Mouse (Mus musculus) layer of hippocampus, adult 2 months (tissue): Measurements from ENCODE around the gene Cst7. TPM values are rescaled to one million over a fixed set of nuclear protein-coding genes. Genes with fewer than 3 reads are reported as not detected.
"Not testable (repeated sequence)": the region's sequence is repeated elsewhere in the genome, so short reads cannot be mapped to it uniquely, and the experiment has no call there.

Experiments used
- DNase-seq, 2 experiments: peaks; one replicate each; pipeline ENCODE4 v3.0.0; 2022; ENCODE audit warnings: low spot score in 2 of 2
- H3K27ac ChIP-seq: fragments of 200-600 bp; 2 replicates; pipeline ENCODE4 v1.8.1; 2022
- H3K4me3 ChIP-seq: fragments of 200-600 bp; 2 replicates; pipeline ENCODE4 v1.8.1; 2022; ENCODE audit warnings: mild to moderate bottlenecking
- CTCF ChIP-seq: fragments of 200-600 bp; conservative IDR thresholded peaks from 2 replicates; pipeline ENCODE4 v1.8.1; 2022; ENCODE audit warnings: antibody characterized with exemption, mild to moderate bottlenecking, moderate library complexity
- long read RNA-seq, 2 experiments: library from polyadenylated mRNA; stranded (forward); transcript quantifications; one replicate each; pipeline ENCODE4 v2.0.0; 2021; ENCODE audit warnings: borderline mapping rate in 2 of 2
- total RNA-seq, 2 experiments: library from RNA; stranded (reverse); gene quantifications; 2 replicates each; pipeline ENCODE4 v1.2.3; 2021

Gene Cst7
- under 1 TPM in 1 of 2 experiments, not detected in 1; 0.38 TPM for total RNA-seq
- long read RNA-seq, experiment 1: 0 reads
- long read RNA-seq, experiment 2: 0 reads

DNA sequence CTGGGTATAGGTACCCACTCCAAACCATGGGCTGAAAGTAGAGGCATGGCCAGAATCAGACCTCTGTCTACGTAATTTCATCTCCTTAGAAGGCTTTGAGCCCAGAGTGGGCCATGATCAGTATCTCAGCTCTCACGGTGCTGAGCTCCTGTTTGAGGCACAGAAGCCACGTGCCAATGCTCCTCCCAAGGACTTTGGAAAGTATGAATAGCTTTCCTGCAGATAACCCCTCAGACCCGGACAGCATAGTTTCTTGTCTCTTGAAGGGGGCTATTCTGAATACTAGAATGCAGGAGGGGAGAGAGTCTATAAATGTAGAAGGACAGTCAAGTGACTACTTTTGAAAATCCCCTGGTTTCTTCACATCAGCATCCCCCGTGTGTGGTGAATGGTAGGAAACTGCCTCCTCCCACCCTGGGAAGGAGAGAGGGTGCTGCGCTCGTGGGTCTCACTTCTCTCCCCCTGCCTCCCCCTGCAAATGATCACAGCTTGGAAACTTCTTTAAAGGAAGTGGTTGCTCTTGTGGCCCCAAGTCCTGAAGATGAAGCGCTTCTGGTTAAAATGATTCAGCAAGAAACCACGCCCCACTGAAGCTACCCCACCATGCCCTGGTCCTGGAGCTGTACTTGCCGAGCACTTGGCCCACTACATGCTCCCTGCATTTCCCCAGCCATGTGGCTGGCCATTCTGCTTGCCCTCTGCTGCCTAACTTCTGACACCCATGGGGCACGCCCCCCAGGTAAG is at the start of gene Cst7:
Gene Cst7, plus strand, starts transcription at position 569 of the 744 bp plus-strand sequence.
- no peak for TF ChIP-seq CTCF

DNA sequence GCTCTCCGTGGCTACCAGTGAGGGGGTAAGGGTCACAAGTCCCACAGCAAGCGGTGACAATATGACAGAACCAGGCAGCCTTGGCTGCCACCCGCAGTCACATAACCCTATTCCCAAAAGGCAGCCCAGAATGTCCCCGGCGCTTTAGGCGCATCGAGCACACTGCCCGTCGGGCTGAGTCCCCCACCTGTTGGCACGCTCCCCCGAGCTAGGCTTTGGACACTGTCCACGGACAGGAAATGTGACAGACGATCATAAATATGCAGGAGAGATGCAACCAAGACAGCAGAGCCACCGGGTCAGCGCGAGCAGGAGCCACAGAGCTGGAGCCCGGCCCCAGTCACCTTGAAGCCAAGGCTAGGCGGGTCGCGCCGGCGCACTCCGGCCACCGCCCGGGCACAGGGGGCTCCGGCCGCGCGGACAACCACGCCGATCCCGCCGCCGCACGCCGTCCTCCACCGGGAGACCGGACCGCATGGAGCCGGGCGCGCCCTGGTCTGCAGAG is 44.5 kb upstream of the Cst7 start:
- Histone ChIP-seq H3K4me3 (no peak overlapping the region), H3K27ac (no peak overlapping the region)
- DNase-seq: no peak
- no peak for TF ChIP-seq CTCF

More for the DNA sequence above, at the start of gene Cst7:
- Histone ChIP-seq H3K4me3 (no peak within 1 kb of the TSS), H3K27ac (no peak within 1 kb of the TSS)
- DNase-seq: no peak

DNA sequence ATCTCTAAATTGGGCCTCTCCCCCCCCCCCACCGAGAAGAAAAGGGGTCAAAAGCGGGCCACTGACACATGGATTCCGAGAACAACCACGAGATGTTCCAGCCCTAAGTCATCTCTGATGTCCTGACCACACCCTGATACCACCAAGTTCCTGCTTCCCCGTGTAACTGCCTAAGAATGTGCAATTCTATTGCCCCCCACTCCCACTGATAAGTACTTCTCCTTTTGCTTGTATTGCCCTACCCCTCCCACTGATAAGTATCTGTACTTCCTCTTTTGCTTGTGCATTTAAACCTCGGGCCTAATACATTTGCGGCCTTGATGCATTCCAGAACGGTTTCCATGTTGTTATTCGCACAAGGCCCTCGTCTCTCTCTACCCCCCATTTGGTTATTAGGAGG is 20.6 kb upstream of the Cst7 start:
- not testable (repeated sequence) for H3K4me3 ChIP-seq, H3K27ac ChIP-seq, DNase-seq

DNA sequence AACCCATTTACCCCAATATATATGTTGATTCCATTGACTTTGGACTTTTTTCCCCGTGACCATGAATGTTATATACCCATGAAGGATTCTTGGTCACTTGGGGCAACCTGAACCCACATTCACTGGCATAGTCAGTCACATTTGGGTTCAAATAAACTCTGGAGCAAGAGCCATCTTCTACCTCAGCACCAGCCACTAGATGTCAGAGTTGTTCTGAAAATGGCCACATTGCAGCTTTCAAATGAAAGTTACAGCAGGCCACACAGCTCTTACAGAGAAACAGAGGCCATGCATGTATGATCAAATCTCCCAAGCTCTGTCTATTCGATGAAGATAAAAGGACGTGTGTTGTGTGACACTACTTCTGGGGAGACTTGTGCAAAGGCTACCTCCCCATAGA is 11.6 kb upstream of the Cst7 start:
- peak; percentile 28 to 34 for DNase-seq
- peak; percentile 78 for TF ChIP-seq CTCF
- H3K27ac ChIP-seq: no peak overlapping the region
- H3K4me3 ChIP-seq: no peak overlapping the region

DNA sequence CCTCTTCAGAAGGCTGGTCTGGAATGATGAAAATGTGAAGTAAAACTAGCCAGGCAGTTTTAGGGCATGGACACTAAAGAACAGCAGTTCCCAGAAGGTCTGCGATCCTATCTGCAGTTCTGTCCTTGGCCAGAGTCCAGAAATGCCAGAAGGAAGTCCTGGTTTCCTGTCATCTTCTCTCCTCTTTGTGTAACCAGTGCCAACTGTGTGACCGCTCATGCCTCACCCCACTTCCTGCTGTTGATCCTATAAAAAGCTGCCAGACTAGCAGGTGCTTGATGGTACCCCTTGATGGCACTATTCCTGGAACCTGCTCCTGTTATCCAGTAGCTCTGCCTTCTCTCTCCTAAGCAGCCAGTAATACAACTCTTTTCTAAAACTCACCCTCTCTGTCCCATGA is 3.2 kb upstream of the Cst7 start:
- no peak for DNase-seq
- no peak for TF ChIP-seq CTCF
- Histone ChIP-seq H3K4me3 (no peak overlapping the region), H3K27ac (no peak overlapping the region)

DNA sequence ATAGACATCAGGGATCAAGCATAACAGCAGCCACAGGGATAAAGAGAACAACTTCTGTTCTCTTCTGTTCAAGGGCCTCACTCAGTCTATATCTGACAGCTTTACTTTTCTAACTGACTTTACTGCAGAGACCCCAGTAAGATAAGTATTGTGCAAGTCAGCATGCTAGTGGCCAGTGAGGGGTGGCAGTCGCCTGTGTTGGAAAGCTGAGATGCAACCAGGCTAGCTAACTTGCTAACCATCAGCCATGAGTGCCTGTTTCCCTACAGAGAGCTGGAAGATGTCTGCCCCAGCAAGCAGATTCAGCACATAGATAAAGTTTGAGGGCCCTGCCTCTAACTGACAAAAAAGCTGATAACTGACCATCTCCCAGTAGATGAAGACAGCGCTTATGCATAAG is 546 bp downstream of the Cst7 start:
- H3K27ac ChIP-seq: no peak overlapping the region
- H3K4me3 ChIP-seq: no peak overlapping the region
- TF ChIP-seq CTCF: no peak
- no peak for DNase-seq

DNA sequence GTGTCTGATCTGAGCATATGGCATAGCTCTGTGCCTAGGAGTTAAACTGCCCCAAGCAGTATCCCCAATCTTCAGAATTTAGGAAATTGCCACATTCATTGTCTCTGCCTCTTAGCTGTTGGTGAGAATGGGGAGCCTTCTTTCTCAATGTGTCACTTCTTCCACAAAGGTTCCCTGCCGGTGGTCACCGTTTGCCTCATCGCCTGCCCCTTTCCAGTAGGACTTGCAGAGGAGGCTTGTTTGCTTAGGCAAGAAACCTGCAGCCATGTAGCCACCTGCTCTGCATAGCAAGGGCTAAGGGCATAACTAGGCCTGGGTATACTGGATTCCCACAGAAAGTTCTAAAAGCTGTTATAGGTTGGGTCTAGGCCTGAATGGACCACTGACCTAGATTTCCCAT is 2.2 kb downstream of the Cst7 start:
- Histone ChIP-seq H3K27ac (no peak overlapping the region), H3K4me3 (no peak overlapping the region)
- DNase-seq: no peak
- TF ChIP-seq CTCF: no peak

DNA sequence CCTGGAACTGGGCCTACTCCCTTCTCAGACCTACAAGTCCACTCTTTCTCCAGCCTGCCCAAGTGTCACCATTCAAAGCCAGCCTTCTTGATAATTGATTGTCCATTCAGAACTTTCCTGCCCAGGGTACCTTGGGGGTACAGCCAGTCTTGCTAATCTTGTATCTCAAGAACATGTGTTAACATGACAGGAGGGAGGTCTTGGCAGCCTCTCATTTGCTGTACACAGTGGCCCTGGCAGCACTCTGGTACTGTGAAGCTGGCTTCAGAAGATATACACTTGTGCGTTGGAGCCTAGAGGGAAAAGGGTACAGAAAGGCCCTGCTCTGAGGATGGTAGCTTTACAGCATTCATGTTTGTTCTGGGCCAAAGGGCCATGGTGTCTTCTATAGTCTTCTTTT is 6.0 kb downstream of the Cst7 start:
- no peak overlapping the region for H3K4me3 ChIP-seq
- H3K27ac ChIP-seq: no peak overlapping the region
- TF ChIP-seq CTCF: no peak
- no peak for DNase-seq

DNA sequence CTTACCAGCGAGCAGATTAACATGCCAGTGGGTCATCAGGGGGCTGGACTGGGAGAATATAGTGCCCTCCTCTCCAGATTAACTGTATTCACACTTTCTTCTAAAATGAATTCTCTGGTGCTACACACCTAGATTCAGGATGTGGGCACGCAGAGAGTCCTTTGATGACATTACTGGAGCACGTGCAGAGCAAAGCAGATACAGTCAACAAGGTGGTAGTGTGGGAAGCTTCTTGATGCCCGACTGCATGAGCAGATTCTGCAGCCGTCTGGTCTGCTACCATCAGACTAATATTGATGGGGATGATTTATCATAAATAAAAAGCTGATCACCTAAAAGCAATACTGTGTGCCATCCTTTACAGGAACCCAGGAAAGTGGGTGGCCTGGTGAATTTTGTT is 8.4 kb downstream of the Cst7 start:
- no peak for TF ChIP-seq CTCF
- DNase-seq: no peak
- Histone ChIP-seq H3K27ac (no peak overlapping the region), H3K4me3 (no peak overlapping the region)

DNA sequence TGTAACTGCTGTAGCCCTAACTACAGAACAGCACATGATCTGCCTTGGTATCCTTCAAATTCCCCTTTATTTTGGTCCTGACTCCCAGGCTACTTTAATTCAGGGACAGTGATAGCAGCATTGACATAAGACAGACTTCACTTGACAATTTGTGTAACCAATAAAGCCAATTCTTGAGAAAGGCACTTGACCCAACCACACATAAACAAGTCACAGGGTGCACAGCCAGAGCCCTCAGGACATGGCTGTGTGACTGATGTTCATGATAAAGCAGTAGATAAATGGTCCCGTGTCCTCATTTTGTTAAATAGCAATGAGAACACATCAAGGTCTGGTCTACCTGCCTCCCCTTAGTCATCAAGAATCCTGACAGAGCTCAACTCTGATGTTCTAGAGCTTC is 9.4 kb downstream of the Cst7 start:
- DNase-seq: no peak
- no peak overlapping the region for H3K27ac ChIP-seq
- no peak overlapping the region for H3K4me3 ChIP-seq
- no peak for TF ChIP-seq CTCF

DNA sequence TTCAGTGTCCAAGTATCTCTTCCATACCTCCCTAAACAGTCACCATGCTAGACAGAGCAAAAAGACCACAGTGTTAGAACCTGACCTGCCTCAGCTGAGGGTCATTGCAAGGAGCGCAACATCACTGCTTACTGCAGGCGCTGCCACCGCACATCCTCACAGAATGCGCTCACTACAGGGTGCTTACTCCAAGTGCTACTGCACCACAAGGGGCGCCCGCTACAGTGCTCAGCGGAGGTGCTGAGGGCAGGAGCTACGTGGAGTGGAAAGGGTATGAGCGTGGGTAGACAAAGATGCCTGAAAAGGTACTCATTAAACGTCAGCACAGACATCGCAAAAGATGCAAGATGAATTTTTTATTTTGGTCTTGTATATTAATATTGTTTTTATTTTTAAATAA is 18.9 kb downstream of the Cst7 start:
- H3K4me3 ChIP-seq: no peak overlapping the region
- TF ChIP-seq CTCF: no peak
- H3K27ac ChIP-seq: no peak overlapping the region
- no peak for DNase-seq

DNA sequence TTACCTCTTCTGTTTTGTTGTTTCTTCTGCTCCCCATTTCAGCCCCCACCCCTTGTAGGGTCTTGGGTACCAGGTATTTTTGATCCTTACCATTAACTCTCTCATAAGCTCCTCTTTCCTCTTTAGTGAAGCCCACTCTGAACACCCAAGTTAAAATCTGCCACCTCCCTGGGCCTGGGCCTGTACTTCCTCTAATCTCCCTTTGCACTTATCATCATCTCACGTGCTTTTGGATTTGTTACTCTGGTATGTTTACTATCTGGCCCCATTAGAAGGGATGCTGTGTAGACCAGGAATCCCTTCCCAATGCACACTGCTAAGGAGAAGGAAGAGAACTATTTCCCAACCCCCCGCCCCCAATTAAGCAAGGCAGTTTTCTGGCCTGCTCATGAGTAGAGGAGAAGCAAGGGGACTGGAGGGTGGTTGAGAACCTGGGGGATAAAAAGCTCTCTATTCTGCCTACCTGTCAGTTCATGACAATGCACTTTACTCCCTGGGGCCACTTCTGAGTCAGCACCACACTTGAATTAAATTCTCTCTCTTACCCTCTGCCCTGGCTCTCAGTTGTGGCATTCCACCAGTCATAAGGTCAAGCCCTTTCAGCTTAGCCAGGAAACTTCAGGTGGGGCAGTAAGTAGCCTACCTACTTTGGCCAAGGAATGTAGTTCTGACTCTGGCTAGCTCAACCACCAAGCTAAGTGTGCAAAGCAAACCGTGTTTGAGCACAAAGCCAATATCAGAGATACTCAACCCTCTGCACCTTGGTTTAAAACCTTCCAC is 25.4 kb downstream of the Cst7 start:
- no peak for DNase-seq
- no peak overlapping the region for H3K4me3 ChIP-seq
- no peak for TF ChIP-seq CTCF
- no peak overlapping the region for H3K27ac ChIP-seq

DNA sequence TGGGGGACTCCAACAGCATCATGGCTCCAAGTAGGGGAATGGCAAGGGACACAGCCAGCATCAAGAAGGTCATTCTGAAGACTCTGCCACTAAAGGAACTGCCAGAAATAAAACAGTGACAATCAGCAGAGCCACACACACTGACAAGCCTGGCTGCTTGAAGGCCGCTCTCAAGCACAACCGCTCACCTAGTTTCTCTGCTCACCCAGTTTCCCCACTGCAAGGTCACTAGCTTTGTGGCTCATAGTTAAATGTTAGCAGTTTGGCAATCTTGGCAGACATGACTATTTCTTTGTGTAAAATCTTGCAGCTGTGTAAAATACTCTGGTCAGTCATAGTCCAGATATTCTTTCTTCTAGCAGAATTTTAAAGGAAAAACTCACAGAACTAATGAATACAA is 30.0 kb downstream of the Cst7 start:
- Histone ChIP-seq H3K27ac (no peak overlapping the region), H3K4me3 (no peak overlapping the region)
- no peak for DNase-seq
- TF ChIP-seq CTCF: no peak

DNA sequence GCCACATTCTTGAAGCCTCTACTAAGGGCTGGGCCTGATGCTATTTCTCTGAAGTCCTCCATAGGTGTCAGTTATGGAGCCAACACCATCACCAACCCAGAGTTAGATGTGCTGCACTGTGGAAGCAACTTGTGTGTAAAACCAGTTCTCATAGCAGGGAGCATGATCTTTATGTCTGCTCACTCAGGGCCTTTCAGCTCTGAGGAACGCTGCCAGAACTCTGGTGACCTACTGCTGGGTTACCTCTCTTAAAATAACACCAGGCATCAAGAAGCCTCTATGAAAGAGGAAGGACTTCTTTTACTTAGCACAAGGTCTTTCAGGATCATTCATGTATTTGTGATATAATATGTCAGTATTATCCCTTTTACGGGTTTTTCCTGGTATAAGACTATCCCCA is 32.0 kb downstream of the Cst7 start:
- Histone ChIP-seq H3K4me3 (no peak overlapping the region), H3K27ac (no peak overlapping the region)
- DNase-seq: no peak
- TF ChIP-seq CTCF: no peak
